Mouse (Mus musculus) brown adipose tissue, adult 24 weeks (tissue): Measurements from ENCODE around the gene Olfr474. TPM values are rescaled to one million over a fixed set of nuclear protein-coding genes. Genes with fewer than 3 reads are reported as not detected.
"Not testable (repeated sequence)": the region's sequence is repeated elsewhere in the genome, so short reads cannot be mapped to it uniquely, and the experiment has no call there.

Experiments used
- H3K27ac ChIP-seq: fragments of 200-500 bp; replicated peaks from 2 replicates; pipeline ENCODE4 v1.5.1; 2012; ENCODE audit warnings: low read depth, mild to moderate bottlenecking, low read length
- H3K4me1 ChIP-seq: fragments of 200-500 bp; 2 replicates; pipeline ENCODE4 v1.6.1; 2012; ENCODE audit warnings: low read length, mixed read lengths; ENCODE audit not compliant: control insufficient read depth, insufficient read depth, insufficient read length
- H3K4me3 ChIP-seq: fragments of 200-500 bp; 2 replicates; pipeline ENCODE4 v1.5.1; 2012; ENCODE audit warnings: low read depth, mild to moderate bottlenecking, low read length, moderate library complexity; ENCODE audit not compliant: insufficient read depth
- polyA plus RNA-seq: library from polyadenylated mRNA; stranded (reverse); fragments of >200 nt; gene quantifications from 2 replicates; pipeline ENCODE4 v1.2.4, GENCODE M21; 2012; ENCODE audit not compliant: missing spikeins, insufficient read depth, insufficient read length

Gene Olfr474
- polyA plus RNA-seq, result not detected in 2 replicates

- H3K27ac ChIP-seq, result no peak within 1 kb of the TSS
- no peak within 1 kb of the TSS for H3K4me3 ChIP-seq
- H3K4me1 ChIP-seq, result no peaks in the 10 kb centered on the region
Measured at GRCm38 (mm10) chr7:107954343-107954742, at the start of gene Olfr474. Gene Olfr474, plus strand, starts transcription at chr7:107954643.

GRCm38 (mm10) chr7:107930146-107930545, 24.3 kb upstream of the Olfr474 start, which contains the start of gene Olfr473:
Gene Olfr473, plus strand, starts transcription at chr7:107930446.
- Histone ChIP-seq H3K4me3 (no peak within 1 kb of the TSS), H3K4me1 (no peaks in the 10 kb centered on the region), H3K27ac (no peak within 1 kb of the TSS)

DNA sequence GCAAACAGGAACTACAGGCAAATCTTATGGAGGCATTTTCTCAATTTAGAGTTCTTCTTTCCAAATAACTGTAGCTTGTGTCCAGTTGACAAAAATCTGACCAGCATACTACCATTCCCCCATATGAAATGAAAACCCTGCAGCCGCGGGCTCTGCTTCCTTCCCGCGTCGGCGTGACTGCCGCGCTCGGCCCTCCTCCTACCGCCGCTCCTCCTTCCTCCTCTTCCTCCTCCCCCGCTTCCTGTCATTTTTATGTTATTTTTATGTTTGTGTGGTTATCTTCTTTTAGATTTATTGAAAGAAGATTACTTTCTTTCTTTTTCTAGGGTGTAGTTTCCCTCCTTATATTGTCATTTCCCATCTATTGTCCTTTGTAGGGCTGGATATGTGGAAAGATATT, 1.9 kb upstream of the Olfr474 start:
- H3K27ac ChIP-seq, H3K4me1 ChIP-seq, H3K4me3 ChIP-seq: not testable (repeated sequence)

GRCm38 (mm10) chr7:107964503-107964902, 10.1 kb downstream of the Olfr474 start, which contains the start of gene Olfr476:
Gene Olfr476, plus strand, starts transcription at chr7:107964803.
- no peak within 1 kb of the TSS for H3K27ac ChIP-seq
- H3K4me3 ChIP-seq, result no peak within 1 kb of the TSS
- no peaks in the 10 kb centered on the region for H3K4me1 ChIP-seq

DNA sequence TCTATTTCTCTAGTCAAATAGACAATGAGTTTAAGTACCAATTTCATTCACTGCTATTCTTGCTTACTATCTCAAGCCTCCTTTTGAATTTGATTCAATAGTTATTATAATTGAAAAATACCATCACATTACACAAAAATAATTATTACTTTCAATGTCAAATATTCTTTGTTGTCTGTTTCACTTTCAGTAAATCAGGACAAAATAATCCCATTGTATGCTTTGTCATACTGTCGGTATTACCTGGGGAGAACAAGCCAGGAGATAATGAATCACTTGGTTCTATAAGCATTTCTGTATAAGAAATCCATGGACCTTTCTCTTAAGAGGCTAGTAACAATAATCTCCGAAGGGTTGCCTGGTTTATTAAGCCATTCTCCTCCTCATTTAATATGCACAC, 31.9 kb downstream of the Olfr474 start, which contains the start of gene Olfr477:
Olfr477 (plus strand) TSS at position 301 of the 400 bp plus-strand sequence.
- no peaks in the 10 kb centered on the region for H3K4me1 ChIP-seq
- H3K27ac ChIP-seq, result no peak within 1 kb of the TSS
- no peak within 1 kb of the TSS for H3K4me3 ChIP-seq

Other genes with a start within 250 kb of the Olfr474 start
- not detected in 2 replicates for gene Cyb5r2, start 196.6 kb upstream of the Olfr474 start, polyA plus RNA-seq
- gene Ovch2, start 153.4 kb upstream of the Olfr474 start, polyA plus RNA-seq, result not detected in 2 replicates
- not detected in 2 replicates for gene Olfr467, start 142.4 kb upstream of the Olfr474 start, polyA plus RNA-seq
- not detected in 2 replicates for gene Olfr469, start 129.1 kb upstream of the Olfr474 start, polyA plus RNA-seq
- gene Olfr470, start 107.2 kb upstream of the Olfr474 start, polyA plus RNA-seq, result not detected in 2 replicates
- not detected in 2 replicates for gene Olfr472, start 56.7 kb upstream of the Olfr474 start, polyA plus RNA-seq
- gene Olfr473, start 24.2 kb upstream of the Olfr474 start, polyA plus RNA-seq, result not detected in 2 replicates
- gene Olfr476, start 10.2 kb downstream of the Olfr474 start, polyA plus RNA-seq, result not detected in 2 replicates
- gene Olfr477, start 32.0 kb downstream of the Olfr474 start, polyA plus RNA-seq, result not detected in 2 replicates
- not detected in 2 replicates for gene Olfr478, start 79.3 kb downstream of the Olfr474 start, polyA plus RNA-seq
- not detected in 2 replicates for gene Olfr479, start 96.0 kb downstream of the Olfr474 start, polyA plus RNA-seq
- gene Olfr480, start 112.7 kb downstream of the Olfr474 start, polyA plus RNA-seq, result not detected in 2 replicates
- not detected in 2 replicates for gene Olfr481, start 125.2 kb downstream of the Olfr474 start, polyA plus RNA-seq
- gene Olfr482, start 142.9 kb downstream of the Olfr474 start, polyA plus RNA-seq, result not detected in 2 replicates
- not detected in 2 replicates for gene Olfr483, start 146.2 kb downstream of the Olfr474 start, polyA plus RNA-seq
- not detected in 2 replicates for gene Olfr484, start 172.8 kb downstream of the Olfr474 start, polyA plus RNA-seq
- not detected in 2 replicates for gene Olfr485, start 205.2 kb downstream of the Olfr474 start, polyA plus RNA-seq
- not detected in 2 replicates for gene Olfr486, start 218.1 kb downstream of the Olfr474 start, polyA plus RNA-seq